Mouse (Mus musculus): Measurements from ENCODE around the gene Gm45062. TPM values are rescaled to one million over a fixed set of nuclear protein-coding genes. Genes with fewer than 3 reads are reported as not detected.

Gm45062 gene
- total RNA-seq, 2 experiments from 2014 or later = not detected

- no peak for DNase-seq
- intact Hi-C loops (cut with DNase I; ENCODE audit: low total_unique reads) = no loop called here
Observed at GRCm38 (mm10) chr6:8360805-8361204, 101.6 kb downstream of the Gm45062 start.

GRCm38 (mm10) chr6:8364033-8364756 is 104.9 kb downstream of the Gm45062 start:
- DNase-seq = no peak
- intact Hi-C loops (cut with DNase I; ENCODE audit: low total_unique reads) = no loop called here

DNA sequence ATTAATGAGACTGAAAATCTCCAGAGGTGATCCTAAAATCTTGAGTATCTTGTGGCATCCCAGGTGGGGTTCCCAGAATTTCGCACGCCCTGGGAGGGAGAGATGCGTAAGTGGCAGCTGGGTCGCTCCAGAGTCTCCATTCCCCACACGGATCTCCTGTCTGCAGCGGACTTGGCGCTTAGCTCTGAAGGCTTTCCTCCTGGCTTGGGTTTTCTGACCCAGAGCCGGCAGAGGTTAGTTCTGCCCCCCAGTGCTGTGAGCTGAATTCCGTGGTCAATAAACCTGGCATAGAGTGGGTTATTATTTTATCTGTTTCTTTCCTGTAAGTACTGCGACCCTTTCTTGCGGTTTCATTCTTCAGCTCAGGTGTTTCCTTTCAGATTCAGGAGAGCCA is 105.5 kb downstream of the Gm45062 start:
- intact Hi-C loops (cut with DNase I; ENCODE audit: low total_unique reads) = no loop called here
- no peak for DNase-seq

GRCm38 (mm10) chr6:8367675-8368074 is 108.4 kb downstream of the Gm45062 start:
- DNase-seq = no peak
- intact Hi-C loops (cut with DNase I; ENCODE audit: low total_unique reads) = no loop called here

- intact Hi-C loops (cut with DNase I; ENCODE audit: low total_unique reads) = no loop called here
- DNase-seq = no peak
Observed at GRCm38 (mm10) chr6:8368198-8368864, 109.1 kb downstream of the Gm45062 start.

- DNase-seq = no peak
- intact Hi-C loops (cut with DNase I; ENCODE audit: low total_unique reads) = no loop called here
Observed at GRCm38 (mm10) chr6:8370624-8371023, 111.4 kb downstream of the Gm45062 start.

DNA sequence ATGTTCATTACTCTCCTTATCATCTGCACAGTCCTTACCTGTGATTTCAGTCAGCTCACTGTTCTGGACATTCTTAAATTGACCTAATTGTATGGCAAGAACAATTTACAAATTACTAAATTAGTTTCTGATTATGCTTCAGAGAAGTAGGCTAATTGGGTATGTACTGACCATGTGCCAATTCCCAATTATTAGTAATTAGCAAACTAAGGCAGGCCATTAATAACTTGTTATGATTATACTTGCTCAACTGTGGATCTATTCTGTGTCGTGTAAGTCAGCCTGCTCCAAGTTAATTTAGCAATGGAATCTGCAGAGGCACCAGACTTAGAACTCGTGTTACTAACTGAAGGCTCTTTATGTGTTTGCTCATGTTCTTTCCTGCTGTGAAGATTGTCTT is 113.8 kb downstream of the Gm45062 start:
- intact Hi-C loops (cut with DNase I; ENCODE audit: low total_unique reads) = no loop called here
- no peak for DNase-seq

DNA sequence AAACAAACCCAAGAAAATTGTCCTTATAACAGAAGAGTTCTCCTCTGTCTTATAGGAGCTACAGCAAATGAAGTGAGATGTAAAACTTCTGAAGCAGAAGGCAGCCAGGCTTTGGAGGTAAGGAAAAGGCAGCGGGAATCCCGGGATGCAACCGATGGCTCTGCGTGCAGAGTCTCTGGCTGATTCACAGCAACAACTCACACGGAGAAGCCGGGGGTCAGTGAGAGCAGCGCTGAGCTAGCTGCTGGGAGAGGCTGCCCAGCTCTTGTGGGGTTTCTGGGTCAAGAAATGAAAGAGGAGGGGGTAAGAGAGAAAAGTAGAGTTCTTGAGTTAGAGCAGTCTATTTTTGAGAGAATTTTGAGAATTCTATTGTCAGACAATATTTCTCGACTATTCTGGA is 114.6 kb downstream of the Gm45062 start:
- no peak for DNase-seq
- intact Hi-C loops (cut with DNase I; ENCODE audit: low total_unique reads) = no loop called here

- intact Hi-C loops (cut with DNase I; ENCODE audit: low total_unique reads) = no loop called here
- DNase-seq = no peak
Observed at GRCm38 (mm10) chr6:8374290-8374689, 115.0 kb downstream of the Gm45062 start.

- DNase-seq = no peak
- intact Hi-C loops (cut with DNase I; ENCODE audit: low total_unique reads) = no loop called here
Observed at GRCm38 (mm10) chr6:8374712-8375111, 115.5 kb downstream of the Gm45062 start.

GRCm38 (mm10) chr6:8376351-8376750 is 117.1 kb downstream of the Gm45062 start:
- DNase-seq = no peak
- intact Hi-C loops (cut with DNase I; ENCODE audit: low total_unique reads) = no loop called here

DNA sequence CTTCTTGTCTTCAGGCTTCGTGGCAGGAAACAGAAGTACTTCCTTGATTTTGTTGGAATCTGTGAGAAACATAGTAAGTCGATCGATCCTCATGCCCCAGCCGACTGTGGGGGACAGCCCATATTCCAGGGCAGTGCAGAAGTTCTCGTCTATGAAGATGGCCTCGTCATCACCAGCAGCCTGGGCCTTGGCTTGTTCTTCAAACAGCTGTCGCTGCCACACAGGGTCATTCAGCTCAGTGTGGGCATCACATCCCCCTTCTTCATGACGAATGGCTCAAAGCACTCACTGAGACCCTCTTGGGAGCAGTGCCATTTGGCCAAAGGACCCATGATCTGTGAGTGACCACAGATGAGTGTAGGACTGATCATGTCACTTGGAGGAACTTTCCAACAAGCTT is 118.4 kb downstream of the Gm45062 start:
- no peak for DNase-seq
- intact Hi-C loops (cut with DNase I; ENCODE audit: low total_unique reads) = no loop called here

GRCm38 (mm10) chr6:8389307-8389706 is 130.1 kb downstream of the Gm45062 start:
- intact Hi-C loops (cut with DNase I; ENCODE audit: low total_unique reads) = no loop called here
- DNase-seq = no peak

DNA sequence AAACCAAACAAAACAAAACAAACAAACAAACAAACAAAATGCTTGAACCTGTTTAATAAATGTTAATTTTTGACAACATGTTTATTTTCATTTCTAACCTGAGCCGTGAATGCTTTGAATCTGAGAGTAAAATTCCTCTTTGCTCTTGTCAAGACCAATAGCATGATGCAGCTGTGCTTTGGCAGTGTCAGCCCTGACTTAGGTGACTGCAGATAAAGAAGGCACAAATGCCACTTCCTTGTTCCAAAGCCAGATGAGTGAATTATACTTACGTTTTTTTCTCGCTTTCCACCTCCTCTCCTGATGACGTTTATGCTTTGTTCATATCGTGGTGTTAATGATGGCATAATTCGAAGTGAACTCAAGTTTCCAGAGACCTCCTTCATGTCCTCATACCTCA is 131.0 kb downstream of the Gm45062 start:
- intact Hi-C loops (cut with DNase I; ENCODE audit: low total_unique reads) = no loop called here
- DNase-seq = no peak

DNA sequence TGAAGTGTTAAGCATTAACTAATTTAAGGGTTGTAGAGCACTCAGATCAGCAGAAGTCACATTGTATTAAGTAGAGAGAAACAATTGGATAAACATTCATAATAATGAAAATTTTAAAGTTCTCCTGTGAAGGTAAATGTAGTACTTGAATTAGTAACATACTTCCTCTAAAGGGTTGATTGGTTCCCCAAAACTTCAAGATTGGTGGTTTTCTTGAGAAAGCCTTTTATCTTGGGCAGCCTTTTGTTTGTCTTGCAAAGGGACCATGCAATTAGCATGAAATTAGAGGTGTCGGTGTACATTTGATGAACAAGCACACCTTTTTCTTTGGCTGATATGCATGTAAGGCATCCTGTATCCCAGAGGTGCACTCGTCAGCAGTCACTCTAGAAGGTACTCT is 131.7 kb downstream of the Gm45062 start:
- no peak for DNase-seq
- intact Hi-C loops (cut with DNase I; ENCODE audit: low total_unique reads) = no loop called here

- no peak for DNase-seq
- intact Hi-C loops (cut with DNase I; ENCODE audit: low total_unique reads) = no loop called here
Observed at GRCm38 (mm10) chr6:8393029-8393428, 133.8 kb downstream of the Gm45062 start.

DNA sequence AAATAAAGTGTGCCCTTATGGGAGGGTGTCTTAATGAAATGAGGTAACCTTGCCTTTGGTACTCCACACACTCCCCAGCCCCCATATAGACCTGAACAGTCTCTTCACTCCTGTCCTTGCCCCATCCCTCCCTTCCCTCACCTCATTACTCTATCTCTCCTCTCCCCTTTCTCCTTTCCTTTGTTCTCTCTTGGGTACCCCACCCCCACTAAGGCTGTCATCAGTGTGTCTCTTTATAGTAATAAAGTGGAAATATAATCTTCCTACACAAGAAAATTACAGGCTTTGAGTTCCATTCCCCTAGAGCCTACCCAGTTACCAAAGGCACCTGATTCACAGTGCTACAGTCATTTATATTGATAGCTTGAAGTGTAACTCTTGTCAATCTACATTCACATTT is 134.8 kb downstream of the Gm45062 start:
- no peak for DNase-seq
- intact Hi-C loops (cut with DNase I; ENCODE audit: low total_unique reads) = no loop called here

DNA sequence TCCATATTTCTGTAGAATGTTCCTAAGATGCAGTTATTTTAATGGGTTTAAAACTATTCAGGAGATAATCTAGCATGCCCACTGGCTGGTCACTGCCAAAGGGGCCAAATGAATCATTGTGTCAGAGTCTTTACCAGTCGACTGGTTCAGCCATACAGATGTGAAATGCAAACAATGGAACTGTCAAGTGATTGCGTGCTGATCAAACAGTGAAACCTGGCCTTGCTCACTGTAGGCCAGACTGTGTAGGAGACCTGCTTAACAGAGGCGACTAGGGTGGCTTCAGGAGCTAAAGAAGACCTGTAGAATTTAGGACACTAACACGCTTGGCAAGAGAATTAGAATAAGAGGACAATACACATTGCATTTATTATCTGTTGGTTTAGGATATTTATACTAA is 135.8 kb downstream of the Gm45062 start:
- no peak for DNase-seq
- intact Hi-C loops (cut with DNase I; ENCODE audit: low total_unique reads) = no loop called here

GRCm38 (mm10) chr6:8397252-8397651 is 138.0 kb downstream of the Gm45062 start:
- DNase-seq = no peak
- intact Hi-C loops (cut with DNase I; ENCODE audit: low total_unique reads) = no loop called here

- intact Hi-C loops (cut with DNase I; ENCODE audit: low total_unique reads) = no loop called here
- DNase-seq = no peak
Observed at GRCm38 (mm10) chr6:8399710-8400109, 140.5 kb downstream of the Gm45062 start.

GRCm38 (mm10) chr6:8403127-8403526 is 143.9 kb downstream of the Gm45062 start:
- intact Hi-C loops (cut with DNase I; ENCODE audit: low total_unique reads) = no loop called here

More at GRCm38 (mm10) chr6:8403127-8403526, 143.9 kb downstream of the Gm45062 start:
- DNase-seq = no peak

Data from gastrocnemius, postnatal 14 days (tissue).